Mouse (Mus musculus) kidney, embryonic 15.5 days (tissue): ENCODE measurements around the gene Gm29866. TPM values are rescaled to one million over a fixed set of nuclear protein-coding genes. Genes with fewer than 3 reads are reported as not detected.
"Not testable (repeated sequence)": the region's sequence is repeated elsewhere in the genome, so short reads cannot be mapped to it uniquely, and the experiment has no call there.

ENCODE experiments used
- ATAC-seq: fragments of 200-750 bp; cut with Nextera tagmentation; replicated peaks from 2 replicates; pipeline ENCODE4 v1.8.0; 2017; ENCODE audit warnings: moderate TSS enrichment; ENCODE audit not compliant: low FRiP score
- H3K27ac ChIP-seq: fragments of 300-500 bp; sonication (generic); 2 replicates; pipeline ENCODE4 v1.5.1; 2015; ENCODE audit warnings: mild to moderate bottlenecking, inconsistent platforms
- H3K27me3 ChIP-seq: fragments of 300-500 bp; sonication (generic); 2 replicates; pipeline ENCODE4 v1.6.1; 2015; ENCODE audit warnings: inconsistent platforms
- H3K36me3 ChIP-seq: fragments of 300-500 bp; sonication (generic); 2 replicates; pipeline ENCODE4 v1.6.1; 2015; ENCODE audit warnings: inconsistent platforms
- H3K4me1 ChIP-seq: fragments of 300-500 bp; sonication (generic); 2 replicates; pipeline ENCODE4 v1.6.1; 2015; ENCODE audit warnings: inconsistent platforms
- H3K4me2 ChIP-seq: fragments of 300-500 bp; sonication (generic); 2 replicates; pipeline ENCODE4 v1.6.1; 2015; ENCODE audit warnings: moderate library complexity, mild to moderate bottlenecking, inconsistent platforms
- H3K4me3 ChIP-seq: fragments of 300-500 bp; sonication (generic); replicated peaks from 2 replicates; pipeline ENCODE4 v1.5.1; 2015; ENCODE audit warnings: mild to moderate bottlenecking, inconsistent platforms
- H3K9ac ChIP-seq: fragments of 300-500 bp; sonication (generic); 2 replicates; pipeline ENCODE4 v1.6.1; 2015; ENCODE audit warnings: mild to moderate bottlenecking, inconsistent platforms
- H3K9me3 ChIP-seq: fragments of 300-500 bp; sonication (generic); replicated peaks from 2 replicates; pipeline ENCODE4 v1.6.1; 2016; ENCODE audit warnings: inconsistent platforms
- WGBS: fragments of 180-500 bp; shearing (Covaris S2); methylation state at CpG from one replicate; pipeline ENCODE4 v1.1.7; 2015; ENCODE audit warnings: mixed read lengths; 5-methylcytosine and 5-hydroxymethylcytosine counted together
- polyA plus RNA-seq: library from polyadenylated mRNA; unstranded; fragments of >200 nt; fragmentation: Nextera tagmentation; extraction: Ambion mirVana; gene quantifications from 2 replicates; pipeline ENCODE4 v1.2.1, GENCODE M21; 2015

Gene Gm29866
- polyA plus RNA-seq: not detected in 2 replicates

GRCm38 (mm10) chrY:20993557-20993956, at the start of gene Gm29866:
TSS of gene Gm29866 (minus strand) at chrY:20993657.
- not testable (repeated sequence) for ATAC-seq, H3K4me2 ChIP-seq, H3K27me3 ChIP-seq, H3K9me3 ChIP-seq, H3K4me1 ChIP-seq, H3K4me3 ChIP-seq, H3K36me3 ChIP-seq, H3K9ac ChIP-seq, H3K27ac ChIP-seq
- WGBS: no CpG with 5 or more reads among the region's 6 CpGs

Other genes starting within 250 kb of the Gm29866 start
- gene Gm20909, start 170.9 kb upstream of the Gm29866 start, polyA plus RNA-seq: not detected in 2 replicates
- gene Gm20865, start 247.9 kb upstream of the Gm29866 start, polyA plus RNA-seq: not detected in 2 replicates